Mouse (Mus musculus) myocyte (in vitro differentiated cells): ENCODE measurements at regions not wholly inside any gene's neighbourhood (a gene's known extent, or its start where the extent isn't known, plus 50 kb on each side); places are given as distances from the start of the nearest gene placed in this dataset.

ENCODE experiments used
- H3K27me3 ChIP-seq: one replicate; pipeline ENCODE4 v1.6.1; 2011; ENCODE audit not compliant: control insufficient read depth, insufficient read depth, insufficient read length
- H3K36me3 ChIP-seq: one replicate; pipeline ENCODE4 v1.6.1; 2011; ENCODE audit not compliant: control insufficient read depth, insufficient read depth
- H3K4me2 ChIP-seq: one replicate; pipeline ENCODE4 v1.6.1; 2011; ENCODE audit warnings: low read depth, control low read depth
- H3K4me3 ChIP-seq: one replicate; pipeline ENCODE4 v1.5.1; 2011; ENCODE audit warnings: mild to moderate bottlenecking, control low read depth, moderate library complexity
- H3K79me2 ChIP-seq: one replicate; pipeline ENCODE4 v1.6.1; 2011; ENCODE audit not compliant: control insufficient read depth, insufficient read depth
- H3ac ChIP-seq: one replicate; pipeline ENCODE4 v1.6.1; 2011; ENCODE audit not compliant: control insufficient read depth, insufficient read length
- CEBPB ChIP-seq: IDR thresholded peaks from 2 replicates; pipeline ENCODE4 v1.6.1; 2011; ENCODE audit warnings: mild to moderate bottlenecking, moderate library complexity; ENCODE audit not compliant: poor library complexity, insufficient read depth, severe bottlenecking
- E2F4 ChIP-seq: IDR thresholded peaks from one replicate; pipeline ENCODE4 v1.6.1; 2011; ENCODE audit warnings: mild to moderate bottlenecking, control low read depth, moderate library complexity; ENCODE audit not compliant: insufficient read depth
- MAX ChIP-seq: IDR thresholded peaks from one replicate; pipeline ENCODE4 v1.6.1; 2011; ENCODE audit warnings: low read depth, mild to moderate bottlenecking, control low read depth
- MYOD1 ChIP-seq, 3 experiments: IDR thresholded peaks; one replicate each; pipeline ENCODE4 v1.6.1; 2011; ENCODE audit warnings: control low read depth in 2 of 3, low read depth in 2 of 3, mild to moderate bottlenecking in 2 of 3, moderate library complexity in 1 of 3; ENCODE audit not compliant: insufficient read length in 2 of 3, control insufficient read depth in 1 of 3
- MYOG ChIP-seq, 3 experiments: IDR thresholded peaks; one replicate each; pipeline ENCODE4 v1.6.1; 2011; ENCODE audit warnings: control low read depth in 2 of 3, low read depth in 2 of 3, mild to moderate bottlenecking in 2 of 3; ENCODE audit not compliant: insufficient read length in 2 of 3, control insufficient read depth in 1 of 3, insufficient read depth in 1 of 3
- POLR2A ChIP-seq: IDR thresholded peaks from one replicate; pipeline ENCODE4 v1.6.1; 2011; ENCODE audit warnings: low read depth, mild to moderate bottlenecking, control low read depth, moderate library complexity; ENCODE audit not compliant: insufficient read length
- POLR2AphosphoS2 ChIP-seq: IDR thresholded peaks from one replicate; pipeline ENCODE4 v1.6.1; 2011; ENCODE audit warnings: low read depth, control low read depth; ENCODE audit not compliant: insufficient read length
- REST ChIP-seq: IDR thresholded peaks from one replicate; pipeline ENCODE4 v1.6.1; 2011; ENCODE audit warnings: mild to moderate bottlenecking, control low read depth, moderate library complexity; ENCODE audit not compliant: insufficient read depth, insufficient read length
- SRF ChIP-seq: IDR thresholded peaks from one replicate; pipeline ENCODE4 v1.6.1; 2011; ENCODE audit warnings: low read depth; ENCODE audit not compliant: control insufficient read depth, insufficient read length
- TCF12 ChIP-seq: IDR thresholded peaks from one replicate; pipeline ENCODE4 v1.6.1; 2011; ENCODE audit warnings: mild to moderate bottlenecking, control low read depth; ENCODE audit not compliant: poor library complexity, insufficient read depth, severe bottlenecking
- TCF3 ChIP-seq: IDR thresholded peaks from one replicate; pipeline ENCODE4 v1.6.1; 2011; ENCODE audit warnings: low read depth, control low read depth; ENCODE audit not compliant: insufficient read length
- USF1 ChIP-seq: IDR thresholded peaks from one replicate; pipeline ENCODE4 v1.6.1; 2011; ENCODE audit warnings: low read depth, mild to moderate bottlenecking, control low read depth, moderate library complexity

DNA sequence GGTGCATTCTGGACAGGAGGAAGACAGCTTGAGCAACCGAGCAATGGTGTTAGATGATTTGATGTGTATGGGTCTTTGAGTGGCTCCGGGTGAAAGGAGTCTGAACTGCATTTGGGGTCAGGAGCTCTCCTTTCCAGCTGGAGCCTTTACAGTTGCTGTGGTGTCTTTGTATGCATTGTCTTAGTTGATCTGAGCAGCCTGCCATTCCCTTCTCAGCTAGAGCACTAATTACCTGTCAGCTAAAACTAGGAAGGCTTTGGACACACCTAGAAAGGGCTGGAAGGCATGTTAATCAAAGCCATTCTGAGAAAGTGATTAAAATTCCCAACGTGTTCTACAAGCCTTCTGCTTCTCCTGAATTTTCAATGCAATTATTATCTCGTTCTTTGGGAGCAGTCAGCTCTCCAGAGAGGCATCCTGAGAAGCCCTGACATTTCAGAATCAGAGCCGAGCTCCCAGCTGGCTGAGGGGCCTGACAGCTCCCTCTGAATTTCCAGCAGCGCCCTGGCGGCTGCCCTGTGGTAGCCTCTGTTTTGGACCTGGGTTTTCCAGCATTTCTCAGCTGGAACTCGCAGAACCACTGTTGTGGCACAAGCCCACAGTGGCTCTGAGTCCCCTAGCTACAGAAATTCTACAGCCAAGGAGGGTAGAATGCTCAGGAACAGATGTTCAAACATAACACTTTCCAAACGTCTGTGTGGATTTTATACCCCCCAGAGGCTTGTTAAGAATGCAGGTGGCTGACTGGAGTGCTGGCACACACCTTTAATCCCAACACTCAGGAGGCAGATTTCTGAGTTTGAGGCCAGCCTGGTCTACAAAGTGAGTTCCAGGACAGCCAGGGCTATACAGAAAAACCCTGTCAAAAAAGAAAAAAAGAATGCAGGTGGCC, 80.2 kb upstream of the Kcna3 start:
- Histone ChIP-seq H3K4me3 (no peak overlapping the region), H3K4me2 (no peak overlapping the region), H3ac (no peak overlapping the region), H3K79me2 (no peaks in the 10 kb centered on the region), H3K27me3 (no peaks in the 10 kb centered on the region), H3K36me3 (no peaks in the 10 kb centered on the region)
- no peak for TF ChIP-seq TCF12
- TF ChIP-seq SRF = no peak
- no peak for TF ChIP-seq REST
- no peak for TF ChIP-seq USF1
- TF ChIP-seq POLR2A = no peak
- TF ChIP-seq MAX = no peak
- TF ChIP-seq MYOG (IDR thresholded peaks at IDR 0.05; ENCODE audit: control insufficient read depth in 1 of 3, insufficient read depth in 1 of 3, insufficient read length in 2 of 3, low read depth in 2 of 3) = no peak
- no peak for TF ChIP-seq E2F4
- no peak for TF ChIP-seq TCF3
- TF ChIP-seq CEBPB = no peak
- no peak for TF ChIP-seq POLR2AphosphoS2
- no peak for TF ChIP-seq MYOD1 (IDR thresholded peaks at IDR 0.05; ENCODE audit: control insufficient read depth in 1 of 3, insufficient read length in 2 of 3, low read depth in 2 of 3)

- Histone ChIP-seq H3K36me3 (no peaks in the 10 kb centered on the region), H3K4me3 (no peak overlapping the region), H3K79me2 (no peaks in the 10 kb centered on the region), H3ac (no peak overlapping the region), H3K4me2 (no peak overlapping the region), H3K27me3 (no peaks in the 10 kb centered on the region)
- TF ChIP-seq POLR2A (no peak), REST (no peak), TCF3 (no peak), TCF12 (no peak), MYOD1 (IDR thresholded peaks at IDR 0.05; ENCODE audit: control insufficient read depth in 1 of 3, insufficient read length in 2 of 3, low read depth in 2 of 3) (no peak), SRF (no peak), E2F4 (no peak), CEBPB (no peak)
Observed at GRCm38 (mm10) chr3:106957162-106957895, 78.6 kb upstream of the Kcna3 start.

DNA sequence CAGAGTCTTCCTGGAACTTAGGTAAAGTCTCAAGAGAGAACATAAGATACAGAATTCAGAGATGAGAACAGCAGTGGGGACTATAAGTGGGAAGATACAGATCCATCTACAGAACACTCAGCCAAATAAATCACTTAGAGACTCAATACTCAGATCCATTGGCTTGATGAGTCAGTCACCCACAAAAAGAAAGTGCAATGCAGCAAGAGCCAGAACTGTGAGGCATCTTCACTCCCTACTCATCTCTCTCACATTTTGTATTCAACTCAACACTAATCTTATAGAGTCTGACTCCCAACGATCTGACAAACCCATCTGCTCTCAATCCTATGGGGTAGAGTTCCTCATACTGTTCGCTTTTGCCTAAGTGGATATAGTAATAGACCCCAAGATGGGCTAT, 77.8 kb upstream of the Kcna3 start:
- H3K4me2 ChIP-seq = no peak overlapping the region
- H3K36me3 ChIP-seq = no peaks in the 10 kb centered on the region
- H3ac ChIP-seq = no peak overlapping the region
- H3K27me3 ChIP-seq = no peaks in the 10 kb centered on the region
- TF ChIP-seq TCF3 = no peak
- TF ChIP-seq MYOD1 (IDR thresholded peaks at IDR 0.05; ENCODE audit: control insufficient read depth in 1 of 3, insufficient read length in 2 of 3, low read depth in 2 of 3) = no peak
- TF ChIP-seq MYOG (IDR thresholded peaks at IDR 0.05; ENCODE audit: control insufficient read depth in 1 of 3, insufficient read depth in 1 of 3, insufficient read length in 2 of 3, low read depth in 2 of 3) = no peak
- no peak for TF ChIP-seq MAX
- no peak for TF ChIP-seq REST
- TF ChIP-seq POLR2A = no peak
- no peaks in the 10 kb centered on the region for H3K79me2 ChIP-seq
- no peak overlapping the region for H3K4me3 ChIP-seq

- Histone ChIP-seq H3K79me2 (no peaks in the 10 kb centered on the region), H3K4me3 (no peak overlapping the region), H3K27me3 (no peaks in the 10 kb centered on the region), H3K36me3 (no peaks in the 10 kb centered on the region), H3ac (no peak overlapping the region), H3K4me2 (no peak overlapping the region)
- TF ChIP-seq MAX = no peak
Observed at GRCm38 (mm10) chr3:106960596-106960995, 75.4 kb upstream of the Kcna3 start.

GRCm38 (mm10) chr3:106962466-106962865, 73.5 kb upstream of the Kcna3 start:
- no peak overlapping the region for H3K4me3 ChIP-seq
- no peaks in the 10 kb centered on the region for H3K79me2 ChIP-seq
- H3ac ChIP-seq = no peak overlapping the region
- no peaks in the 10 kb centered on the region for H3K36me3 ChIP-seq
- TF ChIP-seq POLR2A (no peak), REST (peak; percentile 87), CEBPB (no peak), TCF12 (no peak), SRF (no peak), USF1 (no peak)
- H3K27me3 ChIP-seq = no peaks in the 10 kb centered on the region
- H3K4me2 ChIP-seq = no peak overlapping the region
